Mouse (Mus musculus) heart, adult 2 months (tissue): ENCODE results near the gene Nmnat2. TPM values are rescaled to one million over a fixed set of nuclear protein-coding genes. Genes with fewer than 3 reads are reported as not detected.

Experiments
- DNase-seq, 2 experiments: peaks; one replicate each; pipeline ENCODE4 v3.0.0; 2021
- H3K27ac ChIP-seq: fragments of 200-600 bp; 2 replicates; pipeline ENCODE4 v1.8.1; 2022
- H3K27me3 ChIP-seq: fragments of 200-500 bp; 2 replicates; pipeline ENCODE4 v1.6.1; 2012; ENCODE audit warnings: mild to moderate bottlenecking, low read length, inconsistent platforms, mixed read lengths; ENCODE audit not compliant: control insufficient read depth, insufficient read depth
- H3K36me3 ChIP-seq: fragments of 200-500 bp; 2 replicates; pipeline ENCODE4 v1.6.1; 2012; ENCODE audit warnings: low read length, inconsistent platforms; ENCODE audit not compliant: control insufficient read depth, insufficient read depth
- H3K4me1 ChIP-seq: fragments of 200-500 bp; 2 replicates; pipeline ENCODE4 v1.6.1; 2011; ENCODE audit warnings: low read length; ENCODE audit not compliant: control insufficient read depth, insufficient read depth
- H3K4me3 ChIP-seq: fragments of 200-600 bp; 2 replicates; pipeline ENCODE4 v1.8.1; 2022
- H3K79me2 ChIP-seq: fragments of 200-500 bp; replicated peaks from 2 replicates; pipeline ENCODE4 v1.6.1; 2012; ENCODE audit warnings: mild to moderate bottlenecking, inconsistent platforms, low read length, moderate library complexity, mixed read lengths; ENCODE audit not compliant: control insufficient read depth, insufficient read depth
- H3K9ac ChIP-seq: fragments of 200-500 bp; 2 replicates; pipeline ENCODE4 v1.6.1; 2012; ENCODE audit warnings: low read depth, mild to moderate bottlenecking, control low read depth, inconsistent platforms, low read length, mixed read lengths
- CTCF ChIP-seq: fragments of 200-600 bp; IDR thresholded peaks from 2 replicates; pipeline ENCODE4 v1.8.1; 2022; ENCODE audit warnings: antibody characterized with exemption, mild to moderate bottlenecking, moderate library complexity
- EP300 ChIP-seq: fragments of 200-500 bp; IDR thresholded peaks from 2 replicates; pipeline ENCODE4 v1.6.1; 2011; ENCODE audit warnings: low read depth, low read length, control low read depth; ENCODE audit not compliant: insufficient read depth
- POLR2A ChIP-seq: fragments of 200-500 bp; IDR thresholded peaks from 2 replicates; pipeline ENCODE4 v1.6.1; 2011; ENCODE audit warnings: mild to moderate bottlenecking, low read depth, low read length, control low read depth; ENCODE audit not compliant: insufficient read depth
- WGBS: fragments of 180-500 bp; shearing (Covaris S2); methylation state at CpG from one replicate; pipeline ENCODE4 v1.1.7; 2018; 5-methylcytosine and 5-hydroxymethylcytosine counted together
- intact Hi-C: fragments of 180-260 bp; cut with DNase I; formaldehyde crosslinking; loops from one replicate; pipeline ENCODE4 v1.15.1; 2025
- polyA plus RNA-seq: library from polyadenylated mRNA; depleted of rRNA; stranded (reverse); fragments of >200 nt; gene quantifications from 2 replicates; pipeline ENCODE4 v1.2.3, GENCODE M21; 2012
- total RNA-seq, 2 experiments: library from RNA; stranded (reverse); gene quantifications; 2 replicates each; pipeline ENCODE4 v1.2.3; 2021

The Nmnat2 gene
- total and polyA plus RNA-seq, 3 experiments, result 0.29 to 0.89 (median 0.66) TPM

DNA sequence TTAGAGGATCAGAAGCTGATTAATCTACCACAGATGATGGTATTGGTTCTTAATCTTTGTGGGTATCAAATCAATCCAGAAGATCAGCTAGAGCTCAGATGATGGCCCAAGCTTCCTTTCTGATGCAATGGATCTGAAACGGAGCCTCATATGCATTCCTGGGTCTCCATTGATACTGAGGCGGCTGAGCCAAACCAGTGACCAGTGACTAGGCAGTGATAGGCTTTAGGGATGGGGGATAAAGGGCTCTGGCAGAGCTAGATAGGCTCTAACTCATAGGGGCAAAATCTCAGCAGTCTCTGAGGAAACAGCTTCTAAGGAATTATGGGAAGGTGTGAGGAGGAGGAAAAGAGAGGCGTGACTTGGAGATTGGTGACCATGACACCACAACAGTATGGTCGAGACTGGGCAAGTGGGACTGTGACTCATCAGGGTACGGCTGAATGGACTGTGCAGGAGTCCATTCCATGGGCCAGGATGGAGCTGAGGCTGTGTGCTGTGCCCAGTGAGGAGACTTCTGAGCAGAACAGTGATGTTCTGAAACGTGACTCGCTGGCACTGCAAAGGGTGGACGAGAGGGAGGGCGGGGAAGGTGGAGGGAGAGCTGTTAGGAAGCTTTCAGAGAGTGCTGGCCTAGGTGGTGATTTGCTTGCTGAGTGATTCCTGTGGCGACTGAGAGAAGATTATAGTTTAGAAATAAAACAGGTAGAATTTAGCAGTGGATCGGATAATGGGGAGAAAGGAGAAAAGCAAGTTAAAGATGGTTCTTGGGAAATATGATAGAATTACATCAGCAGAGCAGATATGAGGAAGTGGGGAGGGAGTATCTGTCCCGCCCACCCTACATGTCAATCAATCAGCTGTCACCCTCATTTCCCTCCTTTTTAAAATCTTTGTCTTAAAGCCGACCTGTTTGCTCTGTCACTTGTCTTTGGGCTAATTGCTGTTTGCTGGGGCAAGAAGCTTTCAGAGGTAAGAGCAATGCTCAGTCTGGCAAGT lies 55.9 kb downstream of the Nmnat2 start:
- peaks cover 10% of the 10 kb centered on the region for H3K4me1 ChIP-seq
- H3K36me3 ChIP-seq, result no peaks in the 10 kb centered on the region
- H3K27ac ChIP-seq, result no peak overlapping the region
- 72% methylated on average over 13 of the region's 13 CpGs for WGBS
- no peaks in the 10 kb centered on the region for H3K79me2 ChIP-seq
- H3K27me3 ChIP-seq, result no peaks in the 10 kb centered on the region
- intact Hi-C loops, result no loop called here
- TF ChIP-seq CTCF (no peak), EP300 (no peak), POLR2A (no peak)
- no peak overlapping the region for H3K4me3 ChIP-seq
- no peak for DNase-seq
- H3K9ac ChIP-seq, result no peak overlapping the region

DNA sequence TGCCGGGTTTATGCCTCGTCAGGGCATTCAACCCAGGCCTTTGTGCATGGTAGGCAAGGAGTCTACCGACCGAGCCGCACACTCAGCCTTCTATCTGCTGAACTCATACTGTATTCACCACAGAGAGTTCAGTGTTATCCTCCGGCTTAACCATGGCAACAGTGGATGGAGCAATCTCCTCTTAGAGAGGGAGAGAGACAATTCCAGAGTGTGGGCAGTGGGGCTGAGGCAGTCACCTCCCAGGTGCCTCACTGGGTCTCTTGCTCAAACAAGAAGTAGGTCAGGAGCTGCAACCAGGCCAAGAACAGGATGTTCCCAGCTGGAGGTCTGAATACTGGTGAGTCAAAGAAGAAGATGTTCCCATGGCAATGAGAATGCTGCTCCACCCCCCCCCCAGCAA lies 56.8 kb downstream of the Nmnat2 start:
- intact Hi-C loops, result no loop called here
- no peaks in the 10 kb centered on the region for H3K79me2 ChIP-seq
- no peak overlapping the region for H3K9ac ChIP-seq
- H3K27me3 ChIP-seq, result no peaks in the 10 kb centered on the region
- H3K27ac ChIP-seq, result no peak overlapping the region
- TF ChIP-seq POLR2A (no peak), CTCF (no peak), EP300 (no peak)
- 92% methylated on average over 6 of the region's 6 CpGs for WGBS
- H3K36me3 ChIP-seq, result no peaks in the 10 kb centered on the region
- DNase-seq, result no peak
- peaks cover 10% of the 10 kb centered on the region for H3K4me1 ChIP-seq
- H3K4me3 ChIP-seq, result no peak overlapping the region

DNA sequence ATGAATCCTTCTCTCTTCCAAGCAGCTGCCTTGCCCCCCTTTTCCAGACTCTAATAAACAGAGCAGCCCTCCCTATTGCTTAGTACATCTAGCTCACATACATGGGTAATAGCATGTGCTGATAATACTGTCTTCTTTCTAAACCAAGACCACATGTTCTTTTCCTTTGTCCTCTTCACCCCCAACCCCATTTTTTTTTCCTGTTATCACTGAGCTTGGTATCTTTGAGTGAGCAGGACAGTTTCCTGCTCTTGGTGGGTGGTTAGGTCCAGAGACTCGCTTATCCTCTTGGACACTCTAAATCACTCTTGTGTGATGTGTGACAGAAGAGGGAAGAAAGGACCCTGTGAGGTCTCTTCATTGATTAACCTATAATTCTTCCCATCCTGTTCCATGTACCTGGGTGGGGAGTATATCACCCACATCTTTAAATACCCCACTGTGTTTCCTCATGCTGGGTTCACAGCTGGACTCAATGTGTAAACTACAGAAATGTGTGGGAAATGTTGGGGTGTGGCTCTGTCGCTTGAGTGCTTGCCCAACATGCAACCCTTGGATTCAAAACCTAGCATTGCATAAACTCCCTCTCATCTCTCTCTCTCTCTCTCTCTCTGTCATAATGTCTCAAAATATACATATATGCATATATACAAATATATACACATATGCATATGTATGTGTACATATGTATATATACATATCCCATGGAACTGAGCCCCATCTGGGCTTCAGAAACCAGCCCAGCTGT lies 58.9 kb downstream of the Nmnat2 start:
- intact Hi-C loops, result no loop called here
- H3K9ac ChIP-seq, result no peak overlapping the region
- no peak for DNase-seq
- peaks cover 10% of the 10 kb centered on the region for H3K4me1 ChIP-seq
- no peaks in the 10 kb centered on the region for H3K36me3 ChIP-seq
- H3K79me2 ChIP-seq, result no peaks in the 10 kb centered on the region
- TF ChIP-seq POLR2A (no peak), EP300 (no peak), CTCF (no peak)
- no peaks in the 10 kb centered on the region for H3K27me3 ChIP-seq
- no peak overlapping the region for H3K4me3 ChIP-seq
- no peak overlapping the region; the same call in 1 of the 2 replicates for H3K27ac ChIP-seq
- 76% methylated on average over 2 of the region's 2 CpGs for WGBS

DNA sequence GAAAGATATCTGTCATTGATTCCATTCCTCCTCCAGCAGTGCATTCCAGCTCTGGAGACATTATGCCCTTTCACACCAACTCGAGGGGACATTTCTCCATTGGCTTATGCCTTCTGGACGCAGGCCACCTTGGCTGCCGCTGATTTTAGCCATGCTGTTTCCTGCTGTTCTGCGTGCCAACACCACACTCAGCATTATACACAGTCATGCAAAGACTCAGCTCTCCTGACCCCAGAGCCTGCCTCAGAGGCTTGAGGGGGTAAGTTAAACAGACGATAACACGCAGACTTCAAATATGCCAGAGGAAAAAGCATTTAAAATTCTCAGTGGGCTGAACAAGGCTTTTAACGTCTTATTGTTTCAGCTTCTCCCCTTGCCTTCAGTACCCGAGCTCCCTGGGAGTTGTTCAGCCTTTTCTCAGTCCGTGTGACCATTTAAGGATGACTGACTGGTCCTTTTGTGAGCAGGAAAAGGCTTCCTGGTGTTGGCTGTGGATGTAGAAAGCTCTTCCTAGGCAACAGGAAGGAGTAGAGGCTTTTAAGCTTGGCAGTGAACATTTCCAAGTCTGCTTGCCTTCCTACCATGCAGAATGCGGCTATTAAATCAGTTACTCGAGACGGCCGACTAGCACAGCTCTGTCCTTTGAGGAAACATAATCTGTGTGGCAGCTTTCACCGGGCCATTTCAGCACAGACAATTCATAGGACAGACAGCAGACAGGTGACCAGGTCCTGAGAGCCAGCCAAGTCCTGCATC lies 59.8 kb downstream of the Nmnat2 start:
- TF ChIP-seq POLR2A (no peak), CTCF (no peak)
- Histone ChIP-seq H3K79me2 (no peaks in the 10 kb centered on the region), H3K36me3 (no peaks in the 10 kb centered on the region), H3K9ac (no peak overlapping the region; the same call in 1 of the 2 replicates), H3K4me1 (peaks cover 10% of the 10 kb centered on the region), H3K4me3 (no peak overlapping the region), H3K27ac (peak overlapping the region; percentile 48), H3K27me3 (no peaks in the 10 kb centered on the region)
- 19% methylated on average over 14 of the region's 14 CpGs for WGBS
- peak; percentile 40 to 49 for DNase-seq
- intact Hi-C loops, result no loop called here

DNA sequence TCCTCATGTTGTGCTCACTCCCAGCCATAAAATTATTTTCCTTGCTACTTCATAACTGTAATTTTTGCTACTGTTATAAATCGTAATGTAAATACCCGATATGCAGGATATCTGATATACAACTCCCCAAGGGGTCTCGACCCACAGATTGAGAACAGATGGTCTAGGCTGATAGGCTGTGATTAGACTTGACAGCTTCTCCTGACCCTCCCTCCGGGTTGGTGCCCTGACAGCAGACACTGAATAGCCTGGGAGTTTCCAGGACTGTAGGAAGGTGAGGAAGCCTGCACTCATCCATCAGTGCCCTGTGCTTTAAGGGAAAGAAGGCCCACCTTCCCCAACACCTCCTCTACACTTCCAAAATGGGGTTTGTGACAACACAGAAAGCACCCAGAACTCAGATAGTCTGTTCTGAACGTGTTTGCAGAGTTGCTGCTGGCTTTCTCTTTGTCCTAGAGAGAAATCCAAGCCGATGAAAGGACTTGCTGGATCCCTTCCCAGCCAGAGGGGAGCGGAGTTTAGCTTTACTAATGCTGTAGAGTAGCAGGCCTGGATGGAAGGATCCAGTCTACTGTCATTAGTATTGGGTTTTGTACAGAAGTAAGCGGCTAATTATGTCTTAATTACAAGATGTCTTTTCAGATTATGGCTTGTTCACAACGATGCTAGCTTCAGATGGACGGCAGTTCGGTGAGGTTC lies 61.8 kb downstream of the Nmnat2 start:
- DNase-seq, result no peak
- H3K36me3 ChIP-seq, result no peaks in the 10 kb centered on the region
- TF ChIP-seq POLR2A (no peak), CTCF (no peak), EP300 (no peak)
- peaks cover 10% of the 10 kb centered on the region for H3K4me1 ChIP-seq
- 65% methylated on average over 11 of the region's 11 CpGs for WGBS
- H3K27me3 ChIP-seq, result no peaks in the 10 kb centered on the region
- H3K27ac ChIP-seq, result no peak overlapping the region
- H3K79me2 ChIP-seq, result no peaks in the 10 kb centered on the region
- no peak overlapping the region for H3K4me3 ChIP-seq
- no peak overlapping the region for H3K9ac ChIP-seq
- intact Hi-C loops, result no loop called here
